Mouse (Mus musculus): ENCODE results near the gene Asap2. TPM values are rescaled to one million over a fixed set of nuclear protein-coding genes. Genes with fewer than 3 reads are reported as not detected.

Asap2 gene
- polyA plus RNA-seq, 1 experiment from 2014 or later, result 6.4 TPM

- Histone ChIP-seq H3K4me2 (no peak overlapping the region), H3K27me3 (no peaks in the 10 kb centered on the region), H3K9me3 (no peaks in the 10 kb centered on the region), H3K9ac (no peak overlapping the region), H3K36me3 (peaks cover 44% of the 10 kb centered on the region), H3K4me3 (no peak overlapping the region), H3K27ac (no peak overlapping the region), H3K4me1 (no peaks in the 10 kb centered on the region)
- no peak for ATAC-seq (ENCODE audit: insufficient number of reproducible peaks, low FRiP score, low TSS enrichment, low read depth)
- 92% methylated on average over 6 of the region's 6 CpGs for WGBS
Observed at GRCm38 (mm10) chr12:21260494-21261256, 270.4 kb downstream of the Asap2 start.

GRCm38 (mm10) chr12:21261521-21261920 lies 271.3 kb downstream of the Asap2 start:
- Histone ChIP-seq H3K27ac (no peak overlapping the region), H3K36me3 (peaks cover 46% of the 10 kb centered on the region), H3K4me1 (no peaks in the 10 kb centered on the region), H3K4me2 (no peak overlapping the region), H3K27me3 (no peaks in the 10 kb centered on the region), H3K9ac (no peak overlapping the region), H3K4me3 (no peak overlapping the region), H3K9me3 (no peaks in the 10 kb centered on the region)
- no peak for ATAC-seq (ENCODE audit: insufficient number of reproducible peaks, low FRiP score, low TSS enrichment, low read depth)
- WGBS, result 76% methylated on average over 4 of the region's 4 CpGs

GRCm38 (mm10) chr12:21263256-21263655 lies 273.0 kb downstream of the Asap2 start:
- WGBS, result 90% methylated on average over 5 of the region's 5 CpGs
- H3K4me3 ChIP-seq, result no peak overlapping the region
- ATAC-seq (ENCODE audit: insufficient number of reproducible peaks, low FRiP score, low TSS enrichment, low read depth), result no peak
- H3K27me3 ChIP-seq, result no peaks in the 10 kb centered on the region
- no peak overlapping the region for H3K27ac ChIP-seq
- H3K4me2 ChIP-seq, result no peak overlapping the region
- no peaks in the 10 kb centered on the region for H3K4me1 ChIP-seq
- peaks cover 40% of the 10 kb centered on the region for H3K36me3 ChIP-seq
- no peaks in the 10 kb centered on the region for H3K9me3 ChIP-seq
- no peak overlapping the region for H3K9ac ChIP-seq

- no peak overlapping the region for H3K4me3 ChIP-seq
- no peaks in the 10 kb centered on the region for H3K4me1 ChIP-seq
- H3K9ac ChIP-seq, result no peak overlapping the region
- no peaks in the 10 kb centered on the region for H3K27me3 ChIP-seq
- no peaks in the 10 kb centered on the region for H3K9me3 ChIP-seq
- no peak overlapping the region for H3K4me2 ChIP-seq
- peaks cover 40% of the 10 kb centered on the region for H3K36me3 ChIP-seq
- peak overlapping the region; percentile 8 for H3K27ac ChIP-seq
- 63% methylated on average over 5 of the region's 5 CpGs for WGBS
- ATAC-seq (ENCODE audit: insufficient number of reproducible peaks, low FRiP score, low TSS enrichment, low read depth), result no peak
Observed at GRCm38 (mm10) chr12:21264241-21264640, 274.0 kb downstream of the Asap2 start.

- H3K36me3 ChIP-seq, result peaks cover 40% of the 10 kb centered on the region
- no peak overlapping the region for H3K4me3 ChIP-seq
- H3K4me2 ChIP-seq, result no peak overlapping the region
- H3K4me1 ChIP-seq, result no peaks in the 10 kb centered on the region
- ATAC-seq (ENCODE audit: insufficient number of reproducible peaks, low FRiP score, low TSS enrichment, low read depth), result no peak
- H3K9me3 ChIP-seq, result no peaks in the 10 kb centered on the region
- no peaks in the 10 kb centered on the region for H3K27me3 ChIP-seq
- no peak overlapping the region for H3K27ac ChIP-seq
- no peak overlapping the region for H3K9ac ChIP-seq
- WGBS, result 86% methylated on average over 3 of the region's 3 CpGs
Observed at GRCm38 (mm10) chr12:21264970-21265369, 274.7 kb downstream of the Asap2 start.

GRCm38 (mm10) chr12:21265501-21265900 lies 275.2 kb downstream of the Asap2 start:
- no peak overlapping the region for H3K9ac ChIP-seq
- ATAC-seq (ENCODE audit: insufficient number of reproducible peaks, low FRiP score, low TSS enrichment, low read depth), result no peak

GRCm38 (mm10) chr12:21265946-21266783 lies 275.9 kb downstream of the Asap2 start:
- no peak overlapping the region for H3K27ac ChIP-seq
- H3K4me1 ChIP-seq, result no peaks in the 10 kb centered on the region
- no peak overlapping the region for H3K9ac ChIP-seq
- peaks cover 52% of the 10 kb centered on the region for H3K36me3 ChIP-seq
- H3K27me3 ChIP-seq, result no peaks in the 10 kb centered on the region
- no peaks in the 10 kb centered on the region for H3K9me3 ChIP-seq
- no peak overlapping the region for H3K4me2 ChIP-seq
- WGBS, result 74% methylated on average over 14 of the region's 14 CpGs
- ATAC-seq (ENCODE audit: insufficient number of reproducible peaks, low FRiP score, low TSS enrichment, low read depth), result peak; percentile 37; the same call in 1 of the 2 replicates
- no peak overlapping the region for H3K4me3 ChIP-seq

More at GRCm38 (mm10) chr12:21265501-21265900, 275.2 kb downstream of the Asap2 start:
- no peaks in the 10 kb centered on the region for H3K27me3 ChIP-seq
- H3K36me3 ChIP-seq, result peaks cover 45% of the 10 kb centered on the region
- no peaks in the 10 kb centered on the region for H3K9me3 ChIP-seq
- 75% methylated on average over 4 of the region's 4 CpGs for WGBS
- H3K27ac ChIP-seq, result no peak overlapping the region
- no peak overlapping the region for H3K4me3 ChIP-seq
- no peaks in the 10 kb centered on the region for H3K4me1 ChIP-seq
- no peak overlapping the region for H3K4me2 ChIP-seq

- no peak overlapping the region for H3K27ac ChIP-seq
- WGBS, result 70% methylated on average over 2 of the region's 2 CpGs
- peak; percentile 3; the same call in 1 of the 2 replicates for ATAC-seq (ENCODE audit: insufficient number of reproducible peaks, low FRiP score, low TSS enrichment, low read depth)
- peaks cover 58% of the 10 kb centered on the region for H3K36me3 ChIP-seq
- H3K9me3 ChIP-seq, result no peaks in the 10 kb centered on the region
- H3K4me1 ChIP-seq, result no peaks in the 10 kb centered on the region
- H3K9ac ChIP-seq, result no peak overlapping the region
- H3K27me3 ChIP-seq, result no peaks in the 10 kb centered on the region
- no peak overlapping the region for H3K4me3 ChIP-seq
- no peak overlapping the region for H3K4me2 ChIP-seq
Observed at GRCm38 (mm10) chr12:21266784-21267098, 276.5 kb downstream of the Asap2 start.

GRCm38 (mm10) chr12:21268083-21268616 lies 277.9 kb downstream of the Asap2 start:
- H3K27ac ChIP-seq, result no peak overlapping the region
- no peaks in the 10 kb centered on the region for H3K9me3 ChIP-seq
- H3K4me2 ChIP-seq, result no peak overlapping the region
- 83% methylated on average over 8 of the region's 8 CpGs for WGBS
- no peak overlapping the region for H3K4me3 ChIP-seq
- no peak overlapping the region for H3K9ac ChIP-seq
- H3K36me3 ChIP-seq, result peaks cover 57% of the 10 kb centered on the region
- no peaks in the 10 kb centered on the region for H3K4me1 ChIP-seq
- ATAC-seq (ENCODE audit: insufficient number of reproducible peaks, low FRiP score, low TSS enrichment, low read depth), result no peak
- H3K27me3 ChIP-seq, result no peaks in the 10 kb centered on the region

GRCm38 (mm10) chr12:21274446-21274845 lies 284.2 kb downstream of the Asap2 start:
- H3K4me2 ChIP-seq, result no peak overlapping the region
- no peak overlapping the region for H3K9ac ChIP-seq
- H3K36me3 ChIP-seq, result peaks cover 26% of the 10 kb centered on the region
- ATAC-seq (ENCODE audit: insufficient number of reproducible peaks, low FRiP score, low TSS enrichment, low read depth), result no peak
- H3K4me3 ChIP-seq, result no peak overlapping the region
- WGBS, result 75% methylated on average over 7 of the region's 7 CpGs
- no peak overlapping the region for H3K27ac ChIP-seq
- no peaks in the 10 kb centered on the region for H3K27me3 ChIP-seq
- H3K9me3 ChIP-seq, result no peaks in the 10 kb centered on the region
- no peaks in the 10 kb centered on the region for H3K4me1 ChIP-seq

- no peak overlapping the region for H3K4me2 ChIP-seq
- H3K27ac ChIP-seq, result no peak overlapping the region
- peaks cover 2% of the 10 kb centered on the region; the same call in 1 of the 2 replicates for H3K36me3 ChIP-seq
- no peaks in the 10 kb centered on the region for H3K9me3 ChIP-seq
- no peak overlapping the region for H3K9ac ChIP-seq
- ATAC-seq (ENCODE audit: insufficient number of reproducible peaks, low FRiP score, low TSS enrichment, low read depth), result no peak
- 80% methylated on average over 1 of the region's 1 CpGs for WGBS
- no peaks in the 10 kb centered on the region for H3K27me3 ChIP-seq
- H3K4me1 ChIP-seq, result no peaks in the 10 kb centered on the region
- no peak overlapping the region for H3K4me3 ChIP-seq
Observed at GRCm38 (mm10) chr12:21277352-21277864, 287.1 kb downstream of the Asap2 start.

Data from limb, embryonic 15.5 days (tissue).